Mouse (Mus musculus): ENCODE results near the gene Lemd1.

GRCm38 (mm10) chr1:132286735-132287134 lies 95.5 kb downstream of the Lemd1 start:
- TF ChIP-seq CTCF (IDR thresholded peaks at IDR 0.05; ENCODE audit: low read depth, low read length): no peak
- no peak for TF ChIP-seq POLR2A (IDR thresholded peaks at IDR 0.05; ENCODE audit: extremely low read depth, insufficient read depth, low read length)
